In the genomic region with DNA sequence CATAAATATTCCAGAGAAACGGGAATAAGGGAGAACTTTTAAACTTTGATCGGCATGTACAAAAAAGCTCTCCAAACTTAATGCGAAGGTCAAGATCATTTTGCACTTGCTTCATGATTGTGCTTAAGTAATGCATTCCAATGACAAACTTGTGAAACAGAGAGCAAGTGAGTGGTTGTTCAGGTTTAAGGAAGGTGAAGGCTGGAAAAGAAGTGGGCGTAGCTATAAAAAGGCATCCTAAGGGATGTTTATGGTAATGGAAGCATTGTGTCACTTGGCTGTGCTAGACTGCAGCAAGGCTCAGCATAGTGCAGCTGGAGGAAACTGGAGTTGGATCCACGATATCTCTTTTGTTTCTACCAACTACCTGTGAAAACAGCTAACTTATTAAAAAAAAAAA, we compare ENCODE assay signal across 23 mouse cellular contexts. TPM values are rescaled to one million over a fixed set of nuclear protein-coding genes. Genes with fewer than 3 reads are reported as not detected.
"Had no signal": no experiment of that assay in that cellular context is flagged by ENCODE, and none has a peak within 500 bp of the region (broad histone marks: within the 10 kb centered on the region; RNA-seq: fewer than 3 reads in every experiment).

No protein-coding gene starts in this region.

- H3K4me1 ChIP-seq: midbrain, embryonic 12.5 days; midbrain, embryonic 15.5 days; neural tube, embryonic 12.5 days; stomach, embryonic 15.5 days had no signal

- H3K27ac ChIP-seq: midbrain, embryonic 10.5 days; midbrain, embryonic 12.5 days; midbrain, embryonic 15.5 days; neural tube, embryonic 12.5 days; stomach, embryonic 15.5 days; stomach, postnatal 0 days had no signal

- DNase-seq: lung, adult 18-20 months; lung, embryonic 14.5 days; lung, postnatal 10 days; lung, postnatal 4 days; right cerebral cortex, postnatal 14 days; thymus, adult 2 months; thymus, postnatal 25 days; thymus, postnatal 4 days had no signal

- H3K9me3 ChIP-seq: midbrain, embryonic 10.5 days; midbrain, embryonic 12.5 days; midbrain, embryonic 15.5 days; neural tube, embryonic 12.5 days; stomach, embryonic 15.5 days had no signal

- H3K27me3 ChIP-seq: midbrain, embryonic 12.5 days; midbrain, embryonic 15.5 days; neural tube, embryonic 12.5 days; stomach, embryonic 15.5 days had no signal

- H3K36me3 ChIP-seq: midbrain, embryonic 10.5 days; midbrain, embryonic 12.5 days; midbrain, embryonic 15.5 days; neural tube, embryonic 12.5 days; stomach, embryonic 15.5 days had no signal

- H3K4me2 ChIP-seq: lung, embryonic 14.5 days; midbrain, embryonic 12.5 days; midbrain, embryonic 15.5 days; neural tube, embryonic 12.5 days; stomach, embryonic 15.5 days had no signal

- H3K4me3 ChIP-seq: midbrain, embryonic 10.5 days; midbrain, embryonic 12.5 days; midbrain, embryonic 15.5 days; neural tube, embryonic 12.5 days; stomach, embryonic 15.5 days had no signal

- H3K9ac ChIP-seq: lung, embryonic 14.5 days; midbrain, embryonic 12.5 days; midbrain, embryonic 15.5 days; neural tube, embryonic 12.5 days; stomach, embryonic 15.5 days had no signal

- ATAC-seq: midbrain, embryonic 15.5 days had no signal

RNA-seq across cellular contexts. Expression of gene Tmem45a, which starts 5.6 kb away (rescaled TPM):
- total RNA-seq: megakaryocyte-erythroid progenitor cell, adult 5-6 weeks; monocyte, adult 5-6 weeks; neutrophil, adult 5-6 weeks had no signal

RNA-seq across cellular contexts. Expression of gene Lnp1, which starts 36.3 kb away (rescaled TPM):
- total RNA-seq: megakaryocyte, adult 5-6 weeks; megakaryocyte-erythroid progenitor cell, adult 5-6 weeks; midbrain, postnatal 0 days; monocyte, adult 5-6 weeks; neutrophil, adult 5-6 weeks had no signal
- polyA plus RNA-seq: lung, embryonic 14.5 days; midbrain, embryonic 10.5 days; midbrain, embryonic 12.5 days; neural tube, embryonic 12.5 days; neural tube, embryonic 14.5 days; spleen, adult 2 months; stomach, embryonic 15.5 days; stomach, postnatal 0 days; testis, adult 2 months; thymus, adult 2 months; urinary bladder, adult 2 months had no signal
